Mouse (Mus musculus): ENCODE measurements around the gene Ccr10.

DNA sequence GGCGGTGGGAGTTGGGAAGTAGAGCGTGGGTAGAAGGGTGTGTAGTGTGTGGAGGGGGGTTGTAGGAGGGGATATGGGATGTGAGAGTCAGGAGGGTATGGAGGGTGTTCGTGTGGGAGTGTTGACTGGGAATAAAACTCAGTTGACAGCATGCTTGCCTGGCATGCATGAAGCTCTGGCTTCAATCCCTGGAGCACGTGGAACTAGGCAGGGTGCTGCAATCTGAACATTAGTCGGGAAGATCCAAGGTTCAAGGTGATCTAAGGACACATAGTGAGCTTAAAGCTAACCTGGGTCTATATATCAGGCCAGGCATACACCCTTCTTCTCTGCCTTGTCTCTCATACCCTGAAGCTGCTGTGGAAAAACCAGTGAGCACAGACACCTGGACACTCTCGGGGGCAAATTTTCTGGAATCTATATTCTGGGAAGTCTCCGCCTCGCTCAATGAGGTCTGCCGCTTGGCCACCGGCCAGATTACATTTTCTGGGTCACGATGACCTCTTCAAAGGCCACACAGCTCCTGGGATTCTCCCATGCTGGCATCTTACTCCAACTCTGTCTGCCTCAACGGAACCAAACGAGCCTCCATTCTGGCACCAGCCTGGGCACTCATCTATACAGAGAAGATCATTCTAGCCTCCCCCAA lies 40.9 kb downstream of the Ccr10 start:
- TF ChIP-seq CTCF (IDR thresholded peaks at IDR 0.05; ENCODE audit: control insufficient read depth, insufficient read depth, insufficient replicate concordance, low read depth, low read length) (no peak), POLR2A (IDR thresholded peaks at IDR 0.05; ENCODE audit: control insufficient read depth, low read depth, low read length) (no peak)

Data from testis, adult 2 months (tissue).